Mouse (Mus musculus): ENCODE measurements at regions not wholly inside any gene's neighbourhood (a gene's known extent, or its start where the extent isn't known, plus 50 kb on each side); places are given as distances from the start of the nearest gene placed in this dataset.

- no peaks in the 10 kb centered on the region; the same call in 1 of the 2 replicates for H3K27me3 ChIP-seq (ENCODE audit: insufficient read depth, low read length)
- DNase-seq (ENCODE audit: low spot score), result no peak
- no peak for ATAC-seq (ENCODE audit: extremely low read depth, insufficient number of reproducible peaks, low FRiP score, poor library complexity, severe bottlenecking)
- H3K4me3 ChIP-seq (ENCODE audit: low read depth, low read length), result no peak overlapping the region
- no peaks in the 10 kb centered on the region for H3K36me3 ChIP-seq (replicated peaks)
- TF ChIP-seq TAL1 (conservative IDR thresholded peaks at IDR 0.05; ENCODE audit: low read depth, low read length) (no peak), GATA2 (IDR thresholded peaks at IDR 0.05; ENCODE audit: borderline replicate concordance, low read depth, low read length) (no peak), GATA1 (IDR thresholded peaks at IDR 0.05; ENCODE audit: borderline replicate concordance, low read length) (no peak), POLR2AphosphoS5 (IDR thresholded peaks at IDR 0.05; ENCODE audit: insufficient replicate concordance, low read depth, low read length) (no peak), CTCF (IDR thresholded peaks at IDR 0.05; ENCODE audit: low read depth, low read length) (no peak)
- no peaks in the 10 kb centered on the region for H3K9me3 ChIP-seq (replicated peaks)
- no peaks in the 10 kb centered on the region for H3K4me1 ChIP-seq (ENCODE audit: insufficient read depth, low read depth, low read length)
Observed at GRCm38 (mm10) chr11:17324651-17325050, 67.3 kb downstream of the C1d start.

GRCm38 (mm10) chr11:17325731-17326646, 68.6 kb downstream of the C1d start:
- Histone ChIP-seq H3K4me1 (ENCODE audit: insufficient read depth, low read depth, low read length) (no peaks in the 10 kb centered on the region), H3K36me3 (replicated peaks) (no peaks in the 10 kb centered on the region), H3K27me3 (ENCODE audit: insufficient read depth, low read length) (no peaks in the 10 kb centered on the region; the same call in 1 of the 2 replicates), H3K9me3 (replicated peaks) (no peaks in the 10 kb centered on the region), H3K4me3 (ENCODE audit: low read depth, low read length) (no peak overlapping the region)
- no peak for DNase-seq (ENCODE audit: low spot score)
- TF ChIP-seq CTCF (IDR thresholded peaks at IDR 0.05; ENCODE audit: low read depth, low read length), result no peak
- no peak for ATAC-seq (ENCODE audit: extremely low read depth, insufficient number of reproducible peaks, low FRiP score, poor library complexity, severe bottlenecking)

GRCm38 (mm10) chr11:17326695-17327094, 69.3 kb downstream of the C1d start:
- no peaks in the 10 kb centered on the region for H3K36me3 ChIP-seq (replicated peaks)
- H3K4me3 ChIP-seq (ENCODE audit: low read depth, low read length), result no peak overlapping the region
- no peaks in the 10 kb centered on the region for H3K9me3 ChIP-seq (replicated peaks)
- DNase-seq (ENCODE audit: low spot score) (no peak), ATAC-seq (ENCODE audit: extremely low read depth, insufficient number of reproducible peaks, low FRiP score, poor library complexity, severe bottlenecking) (no peak)
- H3K4me1 ChIP-seq (ENCODE audit: insufficient read depth, low read depth, low read length), result no peaks in the 10 kb centered on the region
- TF ChIP-seq TAL1 (conservative IDR thresholded peaks at IDR 0.05; ENCODE audit: low read depth, low read length), result no peak
- no peak for TF ChIP-seq GATA2 (IDR thresholded peaks at IDR 0.05; ENCODE audit: borderline replicate concordance, low read depth, low read length)
- TF ChIP-seq POLR2AphosphoS5 (IDR thresholded peaks at IDR 0.05; ENCODE audit: insufficient replicate concordance, low read depth, low read length), result no peak
- TF ChIP-seq CTCF (IDR thresholded peaks at IDR 0.05; ENCODE audit: low read depth, low read length), result no peak
- no peak for TF ChIP-seq GATA1 (IDR thresholded peaks at IDR 0.05; ENCODE audit: borderline replicate concordance, low read length)
- H3K27me3 ChIP-seq (ENCODE audit: insufficient read depth, low read length), result no peaks in the 10 kb centered on the region; the same call in 1 of the 2 replicates

GRCm38 (mm10) chr11:17351476-17351875, 94.1 kb downstream of the C1d start:
- H3K4me3 ChIP-seq (ENCODE audit: low read depth, low read length), result no peak overlapping the region

GRCm38 (mm10) chr11:17352148-17353130, 95.1 kb downstream of the C1d start:
- no peak for DNase-seq (ENCODE audit: low spot score)
- Histone ChIP-seq H3K36me3 (replicated peaks) (no peaks in the 10 kb centered on the region), H3K9me3 (replicated peaks) (no peaks in the 10 kb centered on the region), H3K4me1 (ENCODE audit: insufficient read depth, low read depth, low read length) (no peaks in the 10 kb centered on the region), H3K4me3 (ENCODE audit: low read depth, low read length) (no peak overlapping the region), H3K27me3 (ENCODE audit: insufficient read depth, low read length) (no peaks in the 10 kb centered on the region)
- ATAC-seq (ENCODE audit: extremely low read depth, insufficient number of reproducible peaks, low FRiP score, poor library complexity, severe bottlenecking), result no peak
- TF ChIP-seq TAL1 (conservative IDR thresholded peaks at IDR 0.05; ENCODE audit: low read depth, low read length) (no peak), POLR2AphosphoS5 (IDR thresholded peaks at IDR 0.05; ENCODE audit: insufficient replicate concordance, low read depth, low read length) (no peak), CTCF (IDR thresholded peaks at IDR 0.05; ENCODE audit: low read depth, low read length) (no peak), GATA1 (IDR thresholded peaks at IDR 0.05; ENCODE audit: borderline replicate concordance, low read length) (no peak), GATA2 (IDR thresholded peaks at IDR 0.05; ENCODE audit: borderline replicate concordance, low read depth, low read length) (no peak)

More at GRCm38 (mm10) chr11:17351476-17351875, 94.1 kb downstream of the C1d start:
- ATAC-seq (ENCODE audit: extremely low read depth, insufficient number of reproducible peaks, low FRiP score, poor library complexity, severe bottlenecking) (no peak), DNase-seq (ENCODE audit: low spot score) (no peak)
- Histone ChIP-seq H3K27me3 (ENCODE audit: insufficient read depth, low read length) (no peaks in the 10 kb centered on the region), H3K36me3 (replicated peaks) (no peaks in the 10 kb centered on the region), H3K9me3 (replicated peaks) (no peaks in the 10 kb centered on the region), H3K4me1 (ENCODE audit: insufficient read depth, low read depth, low read length) (no peaks in the 10 kb centered on the region)
- TF ChIP-seq GATA1 (IDR thresholded peaks at IDR 0.05; ENCODE audit: borderline replicate concordance, low read length), result no peak
- no peak for TF ChIP-seq GATA2 (IDR thresholded peaks at IDR 0.05; ENCODE audit: borderline replicate concordance, low read depth, low read length)
- no peak for TF ChIP-seq TAL1 (conservative IDR thresholded peaks at IDR 0.05; ENCODE audit: low read depth, low read length)
- TF ChIP-seq CTCF (IDR thresholded peaks at IDR 0.05; ENCODE audit: low read depth, low read length), result no peak
- TF ChIP-seq POLR2AphosphoS5 (IDR thresholded peaks at IDR 0.05; ENCODE audit: insufficient replicate concordance, low read depth, low read length), result no peak

Data from G1E (cell line).